Mouse (Mus musculus): ENCODE results near the gene Ccnb2. TPM values are rescaled to one million over a fixed set of nuclear protein-coding genes. Genes with fewer than 3 reads are reported as not detected.

The Ccnb2 gene
- total and polyA plus RNA-seq, 3 experiments: 83.9 to 130 (median 102) TPM

GRCm38 (mm10) chr9:70452371-70452770 is 31.0 kb upstream of the Ccnb2 start:
- no peak overlapping the region for H3K4me2 ChIP-seq (ENCODE audit: insufficient read depth, low read depth, poor library complexity, severe bottlenecking)
- H3K9ac ChIP-seq (ENCODE audit: insufficient read depth, low read depth): no peak overlapping the region
- H3K36me3 ChIP-seq (replicated peaks in 1 of 2; ENCODE audit: control insufficient read depth in 1 of 2, insufficient read depth in 1 of 2, low read length in 1 of 2): peaks cover 33 to 80% of the 10 kb centered on the region in 2 experiments
- TF ChIP-seq MAFK (IDR thresholded peaks at IDR 0.05; ENCODE audit: insufficient replicate concordance, low read length) (no peak), CHD2 (IDR thresholded peaks at IDR 0.05; ENCODE audit: low read length) (no peak), NELFE (IDR thresholded peaks at IDR 0.05; ENCODE audit: low read depth, low read length) (no peak), MEF2A (IDR thresholded peaks at IDR 0.05; ENCODE audit: borderline replicate concordance, low read depth, low read length) (no peak), ETS1 (conservative IDR thresholded peaks at IDR 0.05; ENCODE audit: low read depth, low read length) (no peak), HCFC1 (IDR thresholded peaks at IDR 0.05; ENCODE audit: low read depth, low read length) (no peak), MAX (IDR thresholded peaks at IDR 0.05; ENCODE audit: low read length) (no peak), USF1 (IDR thresholded peaks at IDR 0.05; ENCODE audit: low read depth, low read length) (no peak), E2F4 (IDR thresholded peaks at IDR 0.05; ENCODE audit: insufficient replicate concordance, low read depth, low read length) (no peak), TBP (conservative IDR thresholded peaks at IDR 0.05; ENCODE audit: low read depth, low read length) (no peak), POLR2A (IDR thresholded peaks at IDR 0.05; ENCODE audit: low read depth, low read length) (no peak), ZNF384 (IDR thresholded peaks at IDR 0.05; ENCODE audit: low read depth, low read length) (no peak)
- dilution Hi-C loops (cut with MboI; ENCODE audit: extremely low pct_ligation_motif_present, extremely low pct_unique_long_range_greater_than_20kb, low sequenced_read_pairs) (no loop called here), in situ Hi-C loops (cut with MboI; ENCODE audit: low pct_ligation_motif_present, low pct_unique_long_range_greater_than_20kb, low sequenced_read_pairs) (no loop called here)
- no peak overlapping the region for H3K27ac ChIP-seq (ENCODE audit: insufficient read depth, low read depth)
- H3K27me3 ChIP-seq (replicated peaks): no peaks in the 10 kb centered on the region
- H3K79me2 ChIP-seq (replicated peaks; ENCODE audit: control insufficient read depth, extremely low read depth, insufficient read depth, poor library complexity, severe bottlenecking): peaks cover 4% of the 10 kb centered on the region; the same call in 1 of the 2 replicates
- no peak overlapping the region for H3K4me3 ChIP-seq (replicated peaks in 1 of 3; ENCODE audit: low read depth in 2 of 3, low read length in 2 of 3, poor library complexity in 1 of 3)
- no peaks in the 10 kb centered on the region for H3K9me3 ChIP-seq (replicated peaks; ENCODE audit: low read length)
- H3K4me1 ChIP-seq (ENCODE audit: control insufficient read depth in 1 of 2, insufficient read depth in 2 of 2): peaks cover 6 to 19% of the 10 kb centered on the region in 2 experiments
- no peak for DNase-seq (ENCODE audit: extremely low read depth)

GRCm38 (mm10) chr9:70449072-70449471 is 27.7 kb upstream of the Ccnb2 start:
- no peaks in the 10 kb centered on the region; the same call in 1 of the 2 replicates for H3K79me2 ChIP-seq (replicated peaks; ENCODE audit: control insufficient read depth, extremely low read depth, insufficient read depth, poor library complexity, severe bottlenecking)
- no peak overlapping the region for H3K9ac ChIP-seq (ENCODE audit: insufficient read depth, low read depth)
- H3K4me1 ChIP-seq (ENCODE audit: control insufficient read depth in 1 of 2, insufficient read depth in 2 of 2): peaks cover 6 to 13% of the 10 kb centered on the region in 2 experiments
- in situ Hi-C loops (cut with MboI; ENCODE audit: low pct_ligation_motif_present, low pct_unique_long_range_greater_than_20kb, low sequenced_read_pairs): no loop called here
- H3K9me3 ChIP-seq (replicated peaks; ENCODE audit: low read length): no peaks in the 10 kb centered on the region
- H3K27ac ChIP-seq (ENCODE audit: insufficient read depth, low read depth): no peak overlapping the region
- DNase-seq (ENCODE audit: extremely low read depth): no peak
- TF ChIP-seq JUN (IDR thresholded peaks at IDR 0.05; ENCODE audit: insufficient read depth, low read depth, low read length): no peak
- peak; percentile 56 for TF ChIP-seq ZKSCAN1 (IDR thresholded peaks at IDR 0.05; ENCODE audit: borderline replicate concordance, low read depth, low read length)
- H3K27me3 ChIP-seq (replicated peaks): no peaks in the 10 kb centered on the region
- dilution Hi-C loops (cut with MboI; ENCODE audit: extremely low pct_ligation_motif_present, extremely low pct_unique_long_range_greater_than_20kb, low sequenced_read_pairs): no loop called here
- no peak overlapping the region for H3K4me3 ChIP-seq (replicated peaks in 1 of 3; ENCODE audit: low read depth in 2 of 3, low read length in 2 of 3, poor library complexity in 1 of 3)
- peaks cover 32 to 73% of the 10 kb centered on the region in 2 experiments for H3K36me3 ChIP-seq (replicated peaks in 1 of 2; ENCODE audit: control insufficient read depth in 1 of 2, insufficient read depth in 1 of 2, low read length in 1 of 2)
- H3K4me2 ChIP-seq (ENCODE audit: insufficient read depth, low read depth, poor library complexity, severe bottlenecking): no peak overlapping the region

GRCm38 (mm10) chr9:70439959-70440358 is 18.6 kb upstream of the Ccnb2 start:
- no peak overlapping the region for H3K27ac ChIP-seq (ENCODE audit: insufficient read depth, low read depth)
- H3K27me3 ChIP-seq (replicated peaks): no peaks in the 10 kb centered on the region
- no peak overlapping the region for H3K4me2 ChIP-seq (ENCODE audit: insufficient read depth, low read depth, poor library complexity, severe bottlenecking)
- in situ Hi-C loops (cut with MboI; ENCODE audit: low pct_ligation_motif_present, low pct_unique_long_range_greater_than_20kb, low sequenced_read_pairs) (no loop called here), dilution Hi-C loops (cut with MboI; ENCODE audit: extremely low pct_ligation_motif_present, extremely low pct_unique_long_range_greater_than_20kb, low sequenced_read_pairs) (no loop called here)
- no peak for DNase-seq (ENCODE audit: extremely low read depth)
- H3K4me3 ChIP-seq (replicated peaks in 1 of 3; ENCODE audit: low read depth in 2 of 3, low read length in 2 of 3, poor library complexity in 1 of 3): no peak overlapping the region
- H3K9ac ChIP-seq (ENCODE audit: insufficient read depth, low read depth): no peak overlapping the region
- no peaks in the 10 kb centered on the region for H3K4me1 ChIP-seq (ENCODE audit: control insufficient read depth in 1 of 2, insufficient read depth in 2 of 2)
- peaks cover 56 to 72% of the 10 kb centered on the region in 2 experiments for H3K36me3 ChIP-seq (replicated peaks in 1 of 2; ENCODE audit: control insufficient read depth in 1 of 2, insufficient read depth in 1 of 2, low read length in 1 of 2)
- H3K79me2 ChIP-seq (replicated peaks; ENCODE audit: control insufficient read depth, extremely low read depth, insufficient read depth, poor library complexity, severe bottlenecking): no peaks in the 10 kb centered on the region
- no peaks in the 10 kb centered on the region for H3K9me3 ChIP-seq (replicated peaks; ENCODE audit: low read length)
- TF ChIP-seq MAZ (IDR thresholded peaks at IDR 0.05; ENCODE audit: low read depth, low read length) (no peak), POLR2A (IDR thresholded peaks at IDR 0.05; ENCODE audit: low read depth, low read length) (no peak), MXI1 (IDR thresholded peaks at IDR 0.05; ENCODE audit: low read depth, low read length) (no peak), CTCF (conservative IDR thresholded peaks at IDR 0.05 in 1 of 2, IDR thresholded peaks at IDR 0.05 in 1 of 2; ENCODE audit: low read depth in 2 of 2, low read length in 2 of 2) (no peak), ZKSCAN1 (IDR thresholded peaks at IDR 0.05; ENCODE audit: borderline replicate concordance, low read depth, low read length) (no peak), JUN (IDR thresholded peaks at IDR 0.05; ENCODE audit: insufficient read depth, low read depth, low read length) (no peak), ZNF384 (IDR thresholded peaks at IDR 0.05; ENCODE audit: low read depth, low read length) (no peak), ELF1 (IDR thresholded peaks at IDR 0.05; ENCODE audit: low read depth, low read length) (no peak), EP300 (IDR thresholded peaks at IDR 0.05; ENCODE audit: low read length) (no peak), CHD1 (IDR thresholded peaks at IDR 0.05; ENCODE audit: low read depth, low read length) (no peak), PAX5 (IDR thresholded peaks at IDR 0.05; ENCODE audit: low read length) (no peak), RAD21 (IDR thresholded peaks at IDR 0.05; ENCODE audit: low read depth, low read length) (no peak), MAX (IDR thresholded peaks at IDR 0.05; ENCODE audit: low read length) (no peak), KAT2A (IDR thresholded peaks at IDR 0.05; ENCODE audit: insufficient replicate concordance, low read length) (no peak), ETS1 (conservative IDR thresholded peaks at IDR 0.05; ENCODE audit: low read depth, low read length) (no peak), USF1 (IDR thresholded peaks at IDR 0.05; ENCODE audit: low read depth, low read length) (no peak), ZMIZ1 (IDR thresholded peaks at IDR 0.05; ENCODE audit: low read depth, low read length) (no peak), POLR2AphosphoS2 (IDR thresholded peaks at IDR 0.05; ENCODE audit: low read depth, low read length) (no peak), ZC3H11A (IDR thresholded peaks at IDR 0.05; ENCODE audit: low read depth, low read length) (no peak)
